Mouse (Mus musculus): Measurements from ENCODE around the gene a.
A peak's percentile ranks its signal among the peaks of the same experiment; 100 is the strongest.

GRCm38 (mm10) chr2:154892201-154893044 lies 101.2 kb downstream of the a start, which contains the start of gene Eif2s2:
- TF ChIP-seq NRF1 (IDR thresholded peaks at IDR 0.05; ENCODE audit: low read depth, low read length) (peak; percentile 88), EP300 (IDR thresholded peaks at IDR 0.05; ENCODE audit: low read length) (no peak), USF1 (IDR thresholded peaks at IDR 0.05; ENCODE audit: low read depth, low read length) (no peak), ZNF384 (IDR thresholded peaks at IDR 0.05; ENCODE audit: low read depth, low read length) (no peak), POLR2AphosphoS2 (IDR thresholded peaks at IDR 0.05; ENCODE audit: low read depth, low read length) (peak; percentile 75; the same call in 1 of the 2 replicates), IRF4 (IDR thresholded peaks at IDR 0.05; ENCODE audit: low read depth, low read length) (peak; percentile 66), CTCF (conservative IDR thresholded peaks at IDR 0.05 in 1 of 2, IDR thresholded peaks at IDR 0.05 in 1 of 2; ENCODE audit: low read depth in 2 of 2, low read length in 2 of 2) (no peak), MYC (IDR thresholded peaks at IDR 0.05; ENCODE audit: low read depth, low read length) (peak; percentile 50; the same call in 1 of the 2 replicates), NELFE (IDR thresholded peaks at IDR 0.05; ENCODE audit: low read depth, low read length) (peak; percentile 91), POLR2A (IDR thresholded peaks at IDR 0.05; ENCODE audit: low read depth, low read length) (peak; percentile 78), CHD1 (IDR thresholded peaks at IDR 0.05; ENCODE audit: low read depth, low read length) (0 out of 2 replicates have a peak, but pooled peaks have one; percentile 33), MEF2A (IDR thresholded peaks at IDR 0.05; ENCODE audit: borderline replicate concordance, low read depth, low read length) (no peak)

All from CH12.LX (cell line).